Comparison of ENCODE assay signal across 16 mouse cellular contexts in genomic region chr7:101901969-101902368, GRCm38 (mm10). TPM values are rescaled to one million over a fixed set of nuclear protein-coding genes. Genes with fewer than 3 reads are reported as not detected.
DNase-seq lines count a peak whose midpoint lies in the region.
"Had no signal": no experiment of that assay in that cellular context is flagged by ENCODE, and none has a peak within 500 bp of the region (broad histone marks: within the 10 kb centered on the region; RNA-seq: fewer than 3 reads in every experiment).

No protein-coding gene starts in this region.

- intact Hi-C loops in heart, postnatal 14 days (cut with DNase I) = no loop called here

- peak; percentile 28 for DNase-seq in cerebellum, adult 9-10 months
- DNase-seq in cerebellum, adult 11-12 months = no peak
- peak; percentile 90 for DNase-seq in heart, adult 11 months
- DNase-seq in heart, postnatal 14 days = no peak
- no peak for DNase-seq in kidney, adult 9 months
- DNase-seq: adrenal gland, adult 8-10 months; adrenal gland, postnatal 14 days; adrenal gland, postnatal 36 days; B cell, adult 2 months; cerebellum, adult 18-20 months; cerebellum, adult 8-10 months; cerebellum, postnatal 14 days; cerebellum, postnatal 36 days; embryo, embryonic 11 days had no signal

RNA-seq across cellular contexts. Expression of gene Lamtor1, which starts 3.7 kb away (rescaled TPM):
- total RNA-seq in heart, postnatal 14 days (2021) = 10 to 100 TPM; 90.2 to 100.0 TPM

RNA-seq across cellular contexts. Expression of gene Tomt, which starts 4.2 kb away (rescaled TPM):
- not detected for total RNA-seq in heart, postnatal 14 days (2021)
- total RNA-seq: adrenal gland, adult 18-20 months; adrenal gland, adult 8-10 months; adrenal gland, postnatal 14 days; adrenal gland, postnatal 36 days had no signal

RNA-seq across cellular contexts. Expression of gene Folr1, which starts 31.4 kb away (rescaled TPM):
- 1 to 10 TPM in 1 of 2 experiments, under 1 TPM in 1; 0.71 to 1.5 TPM for total RNA-seq in heart, postnatal 14 days (2021)
- total RNA-seq: common myeloid progenitor, adult 5-6 weeks had no signal

RNA-seq across cellular contexts. Expression of gene Lrrc51, which starts 31.7 kb away (rescaled TPM):
- total RNA-seq in heart, postnatal 14 days (2021) = 1 to 10 TPM; 2.9 to 3.9 TPM

RNA-seq across cellular contexts. Expression of gene Numa1, which starts 31.9 kb away (rescaled TPM):
- total RNA-seq in heart, postnatal 14 days (2021) = 10 to 100 TPM; 90.0 to 95.3 TPM

Comparison
In these comparisons a context has a peak if more than half of its experiments do, and no peak if none do; other contexts are left out.
1. DNase-seq: peak in cerebellum, adult 9-10 months (single experiment) and heart, adult 11 months (single experiment); none in cerebellum, adult 11-12 months (single experiment), heart, postnatal 14 days (0 of 2) and kidney, adult 9 months (single experiment).